Mouse (Mus musculus) frontal cortex, postnatal 14 days (tissue): ENCODE measurements at regions not wholly inside any gene's neighbourhood (a gene's known extent, or its start where the extent isn't known, plus 50 kb on each side); places are given as distances from the start of the nearest gene placed in this dataset.

Source experiments
- DNase-seq, 2 experiments: peaks; one replicate each; pipeline ENCODE4 v3.0.0; 2022; ENCODE audit warnings: low spot score in 2 of 2

DNA sequence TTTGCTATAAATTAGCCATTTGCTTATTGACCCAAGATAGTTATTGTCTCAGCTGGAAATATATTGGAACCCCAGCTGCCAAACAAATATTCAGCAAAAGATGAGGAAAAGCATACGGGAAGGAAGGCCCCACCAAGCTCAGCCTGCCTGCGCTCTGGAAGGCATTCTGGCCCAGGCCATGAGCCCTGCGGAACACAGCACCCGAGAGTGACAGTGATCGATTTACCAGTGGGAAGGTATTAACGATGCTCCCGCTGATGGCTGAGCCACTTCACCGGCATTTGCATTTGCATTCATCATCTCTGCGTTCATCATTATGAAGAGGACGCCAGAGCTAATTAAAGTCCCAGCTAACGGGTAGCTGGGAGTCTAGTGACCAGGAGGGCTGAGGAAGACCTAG lies 174.8 kb downstream of the Irx2 start:
- DNase-seq: no peak

DNA sequence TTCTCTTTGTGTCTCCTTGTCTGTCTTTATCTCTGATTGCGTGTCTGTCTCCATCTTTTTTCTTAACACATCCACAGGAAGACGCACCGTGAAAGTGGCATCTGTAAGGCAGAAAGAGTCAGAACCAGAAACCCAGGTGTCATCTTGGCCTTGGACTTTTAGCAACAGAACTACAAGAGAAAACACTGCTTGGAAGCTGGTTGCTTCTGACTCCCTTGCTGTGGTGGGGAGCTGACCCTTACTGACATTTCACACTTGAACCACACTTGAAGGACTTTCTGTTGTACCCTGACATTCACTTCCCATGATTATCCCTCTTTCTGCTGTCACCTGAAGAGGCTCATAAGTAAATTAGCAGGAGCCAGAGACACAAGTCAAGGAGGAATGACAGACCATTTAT lies 180.6 kb downstream of the Irx2 start:
- DNase-seq: no peak

DNA sequence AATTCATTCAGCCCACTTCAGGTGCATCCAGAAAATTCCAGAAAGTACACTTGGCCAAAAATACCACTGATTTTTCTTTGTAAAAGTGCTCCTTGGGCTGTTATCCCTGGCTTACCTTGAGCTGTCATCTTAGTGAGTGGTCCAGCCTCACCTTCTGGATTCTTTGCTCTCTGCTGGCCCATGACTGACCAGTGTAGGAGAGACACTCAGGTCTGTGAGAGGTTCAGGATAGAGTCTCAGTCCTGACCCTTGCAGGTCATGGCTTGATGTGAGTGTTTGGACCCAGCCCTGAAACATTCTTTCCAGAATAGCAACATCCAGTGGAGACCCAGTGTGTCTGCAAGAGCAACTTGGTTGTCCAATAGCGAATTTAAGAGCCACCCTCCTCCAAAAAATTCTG lies 182.0 kb downstream of the Irx2 start:
- DNase-seq: no peak

DNA sequence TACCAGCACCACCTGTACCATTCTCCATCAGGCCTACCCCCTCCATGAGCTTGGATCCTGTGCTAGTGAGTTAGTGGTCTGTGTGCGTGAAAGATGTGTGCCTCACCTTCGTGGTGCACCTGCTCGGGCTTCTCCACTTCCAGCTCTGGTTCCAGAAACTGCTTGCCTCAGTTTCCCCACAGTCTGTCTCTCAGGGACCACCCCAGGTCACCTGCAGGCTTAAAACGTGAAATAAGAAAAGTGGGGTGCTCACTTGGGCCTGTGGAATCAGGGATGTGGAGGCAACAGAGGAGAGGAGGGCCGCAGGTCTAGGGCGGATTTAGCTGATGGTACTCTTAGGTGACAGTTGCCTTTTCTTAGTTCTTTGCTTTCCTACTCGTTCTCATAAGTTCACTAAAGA lies 186.0 kb downstream of the Irx2 start:
- no peak for DNase-seq

DNA sequence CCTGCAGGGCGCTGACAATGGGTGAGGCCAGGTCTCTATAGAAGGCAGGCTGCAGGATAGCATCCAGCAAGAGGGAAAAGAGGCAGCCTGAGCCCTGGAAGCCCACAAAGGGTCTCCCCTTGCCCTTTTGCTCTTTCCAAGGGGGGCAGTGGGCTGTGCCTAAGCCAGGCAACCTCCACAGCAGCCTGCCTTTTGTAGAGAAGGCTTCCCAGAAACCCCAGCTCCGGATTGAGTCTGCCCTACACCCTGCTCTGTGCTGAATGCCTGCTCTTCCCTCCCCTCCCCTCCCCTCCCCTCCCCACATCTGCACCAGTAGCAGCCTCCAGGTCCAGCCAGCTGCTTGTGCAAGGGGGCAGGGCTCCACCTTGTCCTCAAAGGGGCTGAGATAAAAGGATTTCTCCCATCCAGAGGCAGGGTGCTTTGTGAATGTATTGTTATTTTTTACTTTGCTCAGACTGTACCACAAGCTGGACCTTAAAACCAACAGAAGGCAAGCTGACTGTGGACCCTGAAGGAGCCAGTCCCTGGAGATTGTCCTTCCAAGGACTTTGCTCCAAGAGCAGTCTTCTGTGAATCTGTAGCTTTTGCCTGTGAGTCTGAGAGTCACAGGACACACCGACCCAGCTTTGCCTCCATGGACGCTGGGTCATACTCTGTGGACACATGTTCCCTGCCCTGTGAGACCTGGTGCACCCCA lies 186.8 kb downstream of the Irx2 start:
- DNase-seq: no peak

DNA sequence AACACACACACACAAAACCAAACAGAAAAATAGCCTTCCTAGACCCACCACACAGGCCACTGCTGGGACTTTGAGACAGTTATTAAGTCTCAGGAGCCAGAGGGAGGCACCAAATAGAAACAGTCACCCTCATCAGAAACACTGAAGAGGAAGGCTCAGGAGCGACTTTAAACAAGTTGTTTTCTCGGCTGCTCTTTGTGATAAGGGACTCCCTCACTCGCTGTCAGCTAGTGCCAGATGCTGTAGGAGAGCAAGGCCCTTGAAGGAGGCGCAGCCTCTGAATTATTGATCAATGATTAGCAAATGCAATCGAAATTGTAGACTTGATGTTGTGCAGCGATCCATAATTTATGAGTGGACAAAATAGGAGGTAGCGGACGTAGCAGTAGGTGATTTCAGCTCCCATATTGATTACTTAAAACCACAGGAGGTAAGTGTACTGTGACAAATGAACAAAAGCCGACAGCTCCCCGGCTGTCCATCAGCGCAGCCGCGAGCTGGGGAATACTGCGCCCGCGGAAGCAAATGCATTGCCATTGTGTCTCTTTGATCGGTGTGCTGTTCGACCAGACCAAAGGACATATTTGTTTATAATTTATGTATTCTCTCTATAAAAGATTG lies 187.4 kb downstream of the Irx2 start:
- DNase-seq: no peak

DNA sequence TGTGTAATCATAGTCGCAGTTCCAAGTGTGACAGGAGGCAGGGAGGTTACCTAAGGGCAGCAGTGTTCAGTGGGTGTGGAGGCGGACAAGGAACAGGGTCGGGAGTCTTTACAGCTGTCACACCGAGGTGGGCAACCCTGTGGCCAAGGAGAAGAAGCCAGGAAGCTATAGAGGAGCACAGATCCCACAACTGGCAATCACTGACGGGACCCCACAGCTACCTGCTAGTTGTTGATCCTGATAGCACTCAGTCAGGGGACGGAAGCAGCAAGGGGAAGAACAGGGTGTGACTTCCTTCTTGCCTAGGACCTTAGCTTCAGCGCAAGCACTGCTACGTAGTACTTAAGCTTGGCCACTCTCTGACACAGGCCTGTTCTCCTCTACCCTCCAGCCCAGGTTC lies 188.2 kb downstream of the Irx2 start:
- DNase-seq: no peak

DNA sequence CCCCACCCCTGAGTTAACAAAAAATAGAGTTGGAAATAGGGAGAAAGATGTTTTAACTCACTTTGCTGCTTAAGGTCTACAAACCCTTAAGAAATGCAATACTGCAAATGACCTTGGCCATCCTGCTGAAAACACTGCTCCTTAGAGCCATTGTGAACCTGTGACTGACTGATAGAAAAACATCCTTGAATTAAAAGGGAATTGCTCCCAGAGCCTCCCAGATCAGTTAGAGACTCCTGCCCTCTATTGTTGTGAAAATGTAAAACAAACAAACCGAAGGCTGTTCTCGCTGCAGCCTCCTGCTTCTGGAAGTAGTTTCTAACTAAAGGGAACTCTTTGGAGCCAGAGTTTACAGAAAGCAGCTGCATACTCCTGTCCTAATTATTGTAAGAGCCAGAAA lies 188.9 kb downstream of the Irx2 start:
- no peak for DNase-seq

DNA sequence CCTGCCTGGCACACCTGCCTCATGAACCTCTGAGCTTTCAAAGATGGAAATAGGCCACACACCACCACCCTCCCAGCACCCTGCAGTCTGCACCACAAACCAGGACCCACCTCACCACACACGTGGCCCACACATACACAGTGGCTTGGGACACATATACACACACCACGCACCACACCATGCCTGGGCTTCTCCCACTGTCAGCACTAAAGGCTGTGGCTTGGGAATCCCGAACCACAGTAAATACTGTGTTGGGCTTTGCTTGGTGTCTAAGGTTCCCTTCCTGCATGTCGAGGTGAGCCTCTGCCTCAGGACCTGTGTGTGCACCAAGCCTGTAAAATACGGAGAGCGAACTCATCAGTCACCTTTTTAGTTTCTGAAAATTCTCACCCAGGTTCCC lies 189.3 kb downstream of the Irx2 start:
- no peak for DNase-seq

DNA sequence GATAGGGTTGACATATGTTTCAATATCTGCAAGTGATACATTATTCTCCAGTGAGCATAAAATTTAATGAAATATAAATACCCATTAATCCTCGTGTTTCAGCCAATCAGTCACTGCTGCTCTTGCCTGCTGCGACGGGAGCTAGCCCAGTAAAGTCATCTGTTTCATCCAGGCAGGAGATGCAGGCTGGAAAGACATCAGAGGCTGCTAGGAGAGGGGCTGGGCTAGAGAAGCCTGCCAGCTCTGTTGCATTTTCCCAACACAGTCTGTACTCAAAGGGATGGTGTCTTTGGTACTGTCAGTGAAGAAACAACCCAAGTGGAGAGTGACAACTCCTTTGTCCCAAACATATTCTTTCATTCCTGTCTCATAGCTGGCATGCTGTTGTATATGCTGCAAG lies 198.0 kb downstream of the Irx2 start:
- no peak for DNase-seq

DNA sequence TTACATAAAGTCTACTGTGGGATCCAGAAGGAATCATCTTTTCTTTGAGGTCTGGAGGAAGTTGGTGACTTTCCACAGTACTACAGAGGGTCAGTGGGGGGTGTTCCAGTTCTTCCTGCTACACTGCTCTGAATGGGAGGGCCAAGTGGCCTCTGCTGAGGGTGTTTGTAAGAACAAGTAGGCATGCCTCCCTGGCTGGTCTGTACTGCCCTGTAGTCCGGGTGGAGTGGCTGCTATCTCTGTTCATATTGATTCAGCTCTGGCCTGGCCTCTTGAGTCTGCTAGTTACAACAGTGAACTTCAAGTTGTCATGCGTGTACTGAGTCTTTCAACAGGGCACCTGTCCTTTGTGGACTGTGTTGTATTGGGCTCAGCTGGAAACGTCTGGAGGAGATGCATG lies 200.7 kb downstream of the Irx2 start:
- no peak for DNase-seq

DNA sequence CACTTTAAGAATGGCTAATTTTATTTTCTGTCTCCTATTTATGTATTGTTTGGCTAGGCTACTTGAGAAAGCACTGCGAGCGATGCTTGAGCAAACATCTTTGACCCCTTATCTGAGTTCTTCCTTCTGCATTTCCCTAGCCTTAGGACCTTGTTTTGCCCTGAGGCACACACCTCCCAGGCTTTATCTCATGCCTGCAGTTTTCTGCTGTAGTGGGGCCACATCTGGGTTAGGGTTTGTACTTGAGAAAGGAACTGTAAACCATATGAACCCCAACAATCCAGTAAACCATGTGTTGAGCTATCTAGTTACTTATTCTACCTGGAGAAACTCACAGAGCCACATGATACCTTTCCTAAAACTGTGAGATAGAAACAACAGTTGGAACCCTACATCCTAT lies 204.7 kb downstream of the Irx2 start:
- no peak for DNase-seq

DNA sequence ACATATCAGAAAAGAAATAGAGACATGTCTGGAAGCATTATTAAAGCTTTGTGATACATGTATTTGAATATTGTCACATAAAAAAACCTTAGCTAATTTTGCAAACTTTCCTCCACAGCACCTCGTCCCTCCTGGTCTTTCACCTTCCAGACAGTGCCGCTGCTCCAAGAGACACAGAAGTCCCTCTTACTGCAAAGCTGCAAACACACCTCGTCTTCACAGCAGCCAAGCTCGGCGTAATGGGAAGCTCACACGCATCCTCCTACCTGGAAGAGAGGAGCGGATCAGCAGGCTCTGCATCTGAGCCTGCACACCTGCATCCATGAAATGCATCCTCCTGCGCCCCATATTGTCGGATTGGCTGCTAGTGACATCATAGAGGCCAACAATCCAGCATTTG lies 208.4 kb downstream of the Irx2 start:
- DNase-seq: no peak

DNA sequence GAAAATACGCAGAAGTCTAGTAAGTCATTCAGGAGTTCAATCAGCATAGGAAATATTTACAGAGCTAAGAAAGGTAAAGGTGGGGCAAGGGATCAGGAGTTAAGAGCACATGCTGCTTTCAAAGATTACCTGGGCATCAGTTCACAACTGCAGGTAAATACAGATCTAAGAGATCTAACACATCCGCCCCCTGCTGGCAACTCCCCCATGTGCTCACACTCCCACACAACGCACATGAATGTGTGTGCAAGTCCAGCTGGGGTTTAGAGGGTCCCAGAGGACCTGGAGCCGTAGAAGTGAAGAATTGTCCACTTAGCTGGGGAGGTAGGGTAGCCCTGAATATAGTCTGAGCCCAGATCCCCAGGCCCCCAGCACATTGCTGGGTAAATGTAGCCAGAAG lies 219.5 kb downstream of the Irx2 start:
- no peak for DNase-seq

DNA sequence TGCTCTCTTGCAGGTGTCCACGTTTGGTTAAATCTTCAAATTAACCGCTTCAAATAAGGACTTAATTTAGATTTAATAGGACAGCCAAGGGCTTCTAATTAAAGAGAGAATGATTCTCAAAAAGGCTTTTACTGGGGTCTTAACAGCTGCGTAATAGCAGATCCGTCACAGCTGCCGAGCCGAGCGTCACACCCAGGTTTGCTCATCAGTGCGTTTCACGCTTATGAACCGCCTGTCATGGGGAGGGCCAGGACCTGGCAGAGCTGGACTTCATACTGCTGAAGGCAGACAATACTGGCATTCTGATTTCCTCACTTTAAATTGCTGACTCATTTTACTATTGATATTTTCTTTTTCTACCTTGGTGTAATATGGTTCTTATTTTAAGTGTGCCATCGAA lies 221.2 kb downstream of the Irx2 start:
- no peak for DNase-seq

DNA sequence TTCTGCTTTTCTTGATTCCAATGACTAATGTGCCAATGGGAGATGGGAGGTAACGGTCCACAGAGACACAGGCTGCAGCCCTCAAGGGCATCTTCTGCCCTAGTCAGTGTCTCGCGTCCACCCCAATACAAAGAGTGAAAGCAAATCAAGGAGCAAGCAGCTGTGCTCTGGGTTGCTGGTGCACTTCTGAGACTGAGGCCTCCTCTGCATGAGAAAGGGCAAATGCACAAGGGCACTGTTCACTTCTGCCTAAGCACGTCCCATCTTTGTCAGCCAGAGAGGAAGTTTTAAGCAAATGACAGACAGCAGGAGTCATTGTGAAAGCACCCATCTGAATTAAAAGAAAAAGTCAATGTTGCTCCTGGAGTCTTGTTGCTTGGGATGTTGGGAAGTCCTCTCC lies 224.3 kb downstream of the Irx2 start:
- no peak for DNase-seq

DNA sequence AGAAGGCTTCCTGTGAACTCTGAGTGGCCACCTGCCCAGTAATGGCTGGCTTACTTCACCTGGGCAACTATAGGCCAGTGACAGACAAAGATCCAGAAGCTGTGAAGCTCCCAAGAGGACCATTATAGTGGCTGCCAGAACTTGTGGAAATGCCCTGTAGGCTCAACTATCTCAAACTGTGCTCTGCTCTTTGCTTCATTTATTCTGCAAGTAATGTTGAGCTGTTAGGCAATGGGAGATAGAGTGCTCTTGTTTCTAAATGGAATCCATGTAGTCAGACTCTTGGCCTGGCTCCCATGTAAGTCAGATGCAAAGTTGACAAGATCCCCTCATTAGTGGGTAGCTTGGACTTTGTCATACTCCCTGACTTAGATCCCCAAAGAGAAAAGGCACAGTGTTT lies 247.3 kb downstream of the Irx2 start:
- DNase-seq: no peak

DNA sequence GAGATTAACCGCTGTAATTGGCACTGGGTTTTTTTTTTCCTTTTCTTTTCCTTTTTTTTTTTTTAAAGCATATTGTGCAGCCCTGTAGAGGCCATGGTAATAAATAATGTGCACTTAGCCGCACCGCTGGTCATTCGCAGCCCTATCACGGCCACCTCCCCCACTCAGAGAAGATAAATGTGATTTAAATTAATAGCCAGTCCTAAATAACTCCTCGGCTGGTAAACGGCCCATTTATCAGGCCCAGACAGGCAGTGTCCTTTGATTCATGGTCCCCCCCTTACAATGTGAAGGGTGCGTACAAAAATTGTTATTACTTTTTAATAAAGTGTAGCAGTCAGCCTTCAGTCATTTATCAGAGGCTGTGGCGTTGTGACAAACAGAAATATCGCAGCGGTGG lies 266.4 kb downstream of the Irx2 start:
- no peak for DNase-seq

DNA sequence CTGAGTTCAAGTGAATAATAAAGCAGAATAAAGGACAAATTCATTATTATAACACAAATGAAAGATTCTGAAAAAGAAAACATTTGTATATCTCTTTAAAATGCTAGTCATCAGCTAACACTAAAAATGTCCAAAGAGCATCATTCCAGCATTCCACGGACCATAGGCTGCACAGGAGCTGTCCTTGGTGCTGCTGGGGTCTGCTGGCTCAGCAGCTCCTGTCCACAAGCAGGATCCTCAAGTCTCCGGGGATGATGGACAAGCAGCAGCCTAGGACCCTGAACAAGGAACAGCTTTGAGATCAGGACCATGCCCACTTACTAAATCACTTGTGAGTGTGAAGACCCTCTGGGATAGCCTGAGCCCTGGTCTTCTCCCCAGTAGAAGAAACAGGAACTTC lies 274.0 kb downstream of the Irx2 start:
- DNase-seq: no peak

DNA sequence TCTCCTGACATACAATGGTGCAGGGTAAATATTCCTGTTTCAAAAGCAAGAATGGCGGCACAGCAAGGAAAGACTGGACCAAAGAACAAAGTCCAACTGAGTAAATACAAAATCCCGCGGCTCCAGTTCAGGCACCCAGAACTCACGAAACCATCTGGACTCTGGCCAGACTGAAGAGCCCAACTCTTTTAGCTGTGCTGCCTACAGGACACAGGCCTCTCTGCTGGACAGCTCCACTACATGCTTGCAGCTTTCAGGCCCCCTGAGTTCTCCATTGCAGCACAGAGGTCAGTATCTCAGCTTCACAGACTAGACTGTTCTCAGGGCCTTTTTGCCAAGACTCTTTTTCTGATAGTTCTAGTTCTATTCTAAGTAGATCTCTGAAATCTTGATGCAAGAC lies 290.3 kb downstream of the Irx2 start:
- no peak for DNase-seq

DNA sequence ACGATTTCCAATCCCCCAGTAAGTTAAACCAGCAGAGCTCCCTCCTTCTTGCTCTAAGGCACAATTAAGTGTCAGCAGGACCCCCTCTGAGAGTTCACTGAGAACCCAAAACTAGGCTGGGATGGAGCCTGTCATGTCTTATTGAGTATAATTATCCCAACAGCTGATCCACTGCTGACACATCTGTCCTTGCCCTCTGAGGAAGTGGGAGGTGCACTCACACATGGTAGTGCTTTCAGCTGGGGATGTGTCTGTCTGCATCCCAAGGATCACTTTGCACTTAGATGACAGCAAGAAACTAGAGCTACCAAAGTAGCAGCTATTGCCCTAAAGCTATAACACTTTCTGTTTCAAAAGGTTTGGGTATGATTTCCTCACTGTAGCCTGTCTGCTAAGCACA lies 291.7 kb downstream of the Irx2 start:
- no peak for DNase-seq

DNA sequence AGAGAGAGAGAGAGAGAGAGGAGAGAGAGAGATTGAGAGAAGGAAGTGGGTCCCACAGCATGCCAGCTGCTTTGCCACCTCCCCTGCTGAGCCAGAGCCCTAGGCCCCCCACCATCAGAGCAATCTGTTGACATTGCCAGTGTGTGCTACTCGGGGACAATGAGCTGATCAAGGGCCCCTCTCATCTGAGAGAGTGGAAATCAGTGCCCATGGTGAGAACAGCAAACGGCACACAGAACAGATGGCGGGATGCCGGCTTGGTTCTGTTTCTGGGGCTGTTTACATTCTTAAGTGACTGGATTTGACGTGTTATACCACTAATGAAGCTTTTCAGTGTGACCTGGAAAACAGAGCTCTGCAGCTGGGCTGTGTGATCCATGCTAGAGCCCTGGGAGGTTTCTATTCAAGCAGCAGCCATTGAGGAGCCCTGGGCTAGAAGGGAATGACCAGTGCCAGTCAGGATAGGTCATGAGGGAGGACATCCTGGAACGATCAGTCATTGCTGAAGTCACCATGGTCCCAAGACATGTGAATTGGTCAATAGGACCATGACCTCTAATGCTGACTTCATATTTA lies 296.0 kb downstream of the Irx2 start:
- DNase-seq: no peak

DNA sequence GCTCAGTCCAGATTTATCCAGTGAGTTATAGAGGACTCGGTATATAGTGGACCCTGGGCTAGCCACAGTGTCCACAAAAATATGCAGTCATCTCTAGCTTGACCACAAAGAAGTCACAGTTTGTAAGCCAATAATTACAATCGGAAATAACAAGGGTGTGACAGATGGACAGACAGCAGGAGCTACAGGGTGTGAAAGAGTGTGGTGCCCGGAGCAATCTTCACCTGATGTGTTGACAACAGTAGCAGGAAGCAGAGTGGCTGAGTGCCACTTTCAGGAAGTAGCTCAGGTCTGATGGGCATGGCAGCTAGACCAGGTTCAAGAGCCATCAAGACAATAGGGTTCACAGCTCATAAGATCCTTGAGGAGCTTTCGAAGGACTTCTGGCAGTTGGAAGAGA lies 308.6 kb downstream of the Irx2 start:
- no peak for DNase-seq
